Mouse (Mus musculus): ENCODE measurements around the gene D6Ertd527e. TPM values are rescaled to one million over a fixed set of nuclear protein-coding genes. Genes with fewer than 3 reads are reported as not detected.

The D6Ertd527e gene
- total RNA-seq, 4 experiments from 2014 or later, result 0.22 to 0.24 TPM; not detected in 2

DNA sequence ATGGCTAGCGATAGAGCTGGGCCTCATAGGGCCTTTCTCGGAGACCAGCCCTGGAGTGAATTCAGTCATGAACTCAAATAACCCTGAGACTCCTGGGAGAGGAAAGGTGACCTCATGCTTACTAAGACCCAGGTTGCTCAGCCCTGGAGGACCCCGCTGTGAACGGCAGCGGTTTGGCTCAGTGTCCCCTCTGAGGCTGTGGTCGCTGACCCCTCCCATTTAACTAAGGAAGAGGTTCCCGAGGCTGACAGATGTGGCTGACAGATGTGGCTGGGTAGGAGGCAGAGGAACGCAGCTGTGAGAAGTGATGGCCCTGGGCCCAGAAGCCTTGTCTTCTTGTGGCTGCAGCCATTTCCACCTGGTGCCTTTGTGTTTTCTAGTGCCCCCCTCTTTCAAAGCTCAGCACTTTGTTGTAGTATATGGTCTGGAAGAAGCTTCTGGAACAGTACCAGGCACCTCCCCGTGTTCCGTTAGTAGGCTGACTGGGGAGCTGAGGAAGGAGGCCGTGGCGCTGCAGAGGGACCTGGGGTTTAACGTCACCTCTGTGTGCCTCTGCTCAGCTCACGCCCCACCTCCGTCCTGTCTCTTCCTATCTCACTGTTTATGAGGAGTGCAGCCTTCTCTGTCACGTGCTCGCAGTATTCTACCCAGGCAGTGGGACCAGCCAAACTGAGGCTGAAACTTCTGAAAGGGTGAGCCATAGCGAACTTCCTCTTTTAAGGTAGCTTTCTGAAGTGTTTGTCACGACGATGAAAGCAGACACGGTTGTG, 48.1 kb downstream of the D6Ertd527e start:
- DNase-seq, result no peak

DNA sequence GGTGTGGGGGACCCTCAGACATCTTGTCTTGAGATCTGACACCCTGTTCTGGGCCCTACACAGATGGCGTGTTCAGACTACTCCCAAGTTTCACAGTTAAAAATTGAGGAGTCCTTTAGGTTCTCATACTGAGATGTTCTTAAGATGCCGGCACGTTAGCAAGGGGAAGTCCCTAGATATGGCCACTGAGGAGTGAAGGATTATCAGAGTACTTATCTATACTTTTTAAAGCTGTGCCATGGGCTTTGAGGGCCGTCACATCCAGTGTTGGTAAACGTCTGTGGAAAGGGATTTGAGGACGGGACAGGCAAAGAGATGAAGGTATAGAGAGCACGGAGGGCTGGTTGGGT, 48.7 kb downstream of the D6Ertd527e start:
- DNase-seq, result no peak

DNA sequence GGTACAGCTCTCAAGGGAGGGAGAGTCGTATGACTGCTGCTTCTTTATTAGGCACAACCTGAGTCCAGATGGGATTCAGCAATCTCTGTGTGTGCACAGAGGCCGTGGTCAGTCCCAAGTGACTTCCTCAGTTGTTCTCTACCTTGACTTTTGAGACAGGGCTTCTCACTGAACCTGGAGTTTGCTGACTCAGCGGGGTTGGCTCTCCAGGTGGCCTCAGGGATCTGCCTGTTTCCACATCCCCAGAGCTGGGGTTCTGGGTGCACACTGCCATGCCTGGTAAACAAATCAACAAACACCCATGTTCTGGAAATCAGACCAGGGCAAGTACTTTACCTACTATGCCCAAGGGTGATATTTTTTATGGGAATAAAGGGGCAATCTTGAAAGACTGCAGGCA, 49.3 kb downstream of the D6Ertd527e start:
- no peak for DNase-seq

DNA sequence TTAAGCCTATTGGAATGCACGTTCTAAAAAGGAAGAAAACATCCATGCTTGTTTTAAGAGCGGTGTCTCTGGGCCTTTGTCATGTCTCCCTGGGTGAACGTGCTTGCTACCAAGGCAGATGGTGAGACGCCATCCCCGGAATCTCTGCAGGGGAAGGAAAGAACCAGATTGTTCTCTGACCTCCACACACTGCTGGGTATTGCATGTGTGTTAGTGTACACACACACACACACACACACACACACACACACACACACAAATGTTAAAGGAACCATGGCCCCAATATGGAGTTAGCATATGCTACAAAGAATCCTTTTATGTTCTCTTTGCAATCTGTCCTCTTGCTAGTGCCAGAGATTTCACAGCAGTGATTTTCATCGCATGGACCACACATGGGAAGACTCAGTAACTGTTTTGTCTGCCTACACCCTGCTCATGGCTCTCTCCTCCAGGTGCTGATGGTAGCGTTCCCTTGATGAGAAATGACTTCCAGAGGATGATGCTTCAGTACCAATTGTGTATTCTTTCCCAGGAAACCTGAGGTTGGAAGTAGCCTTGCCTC, 53.6 kb downstream of the D6Ertd527e start:
- DNase-seq, result no peak

DNA sequence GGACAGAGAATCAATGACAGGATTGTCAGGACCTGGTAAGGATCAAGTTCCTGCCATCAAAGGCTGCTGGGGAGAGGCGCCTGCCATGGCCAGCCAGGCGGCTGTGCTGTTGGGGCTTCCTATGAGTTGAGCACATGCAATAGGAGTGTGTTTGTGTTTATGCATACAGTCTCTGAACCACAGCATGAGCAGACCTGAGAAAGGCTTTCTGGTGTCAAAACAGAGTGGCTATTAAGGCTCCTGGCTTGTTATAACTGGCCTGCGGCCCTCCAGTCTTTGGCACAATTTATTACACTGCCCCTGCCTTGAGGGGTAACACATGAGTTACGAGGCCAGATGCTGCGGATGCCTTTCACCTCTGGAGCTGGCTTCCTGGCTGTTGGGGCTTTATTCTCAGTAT, 55.6 kb downstream of the D6Ertd527e start:
- DNase-seq, result no peak

GRCm38 (mm10) chr6:87161391-87162263, 57.1 kb downstream of the D6Ertd527e start:
- no peak for DNase-seq

Other genes starting within 250 kb of the D6Ertd527e start
- gene Nfu1, start 95.5 kb upstream of the D6Ertd527e start, total RNA-seq (2022), result 10 to 100 TPM; 75.6 to 95.8 (median 82.6) TPM
- 10 to 100 TPM; 53.2 to 62.5 (median 55.0) TPM for gene Gfpt1, start 61.9 kb upstream of the D6Ertd527e start, total RNA-seq (2022)
- 10 to 100 TPM; 13.9 to 22.5 (median 18.3) TPM for gene Antxr1, start 231.1 kb downstream of the D6Ertd527e start, total RNA-seq (2022)
- gene Gkn1, start 246.2 kb downstream of the D6Ertd527e start, total RNA-seq (2022), result not detected